Mouse (Mus musculus) erythroblast, embryonic 14.5 days (primary cell): ENCODE data around the gene Dok5.

Experiments used
- GATA1 ChIP-seq: IDR thresholded peaks from 2 replicates; pipeline ENCODE4 v1.6.1; 2012; ENCODE audit warnings: low read length, inconsistent platforms, mixed read lengths
- TAL1 ChIP-seq: IDR thresholded peaks from 3 replicates; pipeline ENCODE4 v1.6.1; 2012; ENCODE audit warnings: low read length, inconsistent platforms, mixed read lengths

DNA sequence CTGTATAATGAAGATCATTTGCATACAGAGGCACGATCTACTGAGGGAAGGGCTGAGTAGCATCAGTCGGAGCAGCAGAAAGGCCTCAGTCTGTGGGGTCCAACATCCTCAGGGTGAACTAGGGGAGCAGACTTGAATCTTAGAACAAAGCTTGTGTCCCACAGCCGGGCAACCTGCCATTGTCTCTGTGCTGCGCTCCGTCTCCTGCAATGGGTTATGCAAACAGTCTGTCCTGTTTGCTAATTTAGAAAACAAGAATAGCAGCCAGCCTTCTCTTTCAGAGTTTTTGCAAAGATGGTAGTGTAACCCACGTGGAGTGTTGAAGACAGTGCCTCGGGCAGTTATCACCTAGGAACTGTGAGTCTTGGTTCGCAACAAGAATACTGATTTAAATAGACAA is 163.5 kb downstream of the Dok5 start:
- TF ChIP-seq GATA1 (no peak), TAL1 (no peak)
